Mouse (Mus musculus): ENCODE results near the gene Fkbpl. TPM values are rescaled to one million over a fixed set of nuclear protein-coding genes. Genes with fewer than 3 reads are reported as not detected.

The Fkbpl gene
- polyA plus RNA-seq, 1 experiment: 8.5 TPM

DNA sequence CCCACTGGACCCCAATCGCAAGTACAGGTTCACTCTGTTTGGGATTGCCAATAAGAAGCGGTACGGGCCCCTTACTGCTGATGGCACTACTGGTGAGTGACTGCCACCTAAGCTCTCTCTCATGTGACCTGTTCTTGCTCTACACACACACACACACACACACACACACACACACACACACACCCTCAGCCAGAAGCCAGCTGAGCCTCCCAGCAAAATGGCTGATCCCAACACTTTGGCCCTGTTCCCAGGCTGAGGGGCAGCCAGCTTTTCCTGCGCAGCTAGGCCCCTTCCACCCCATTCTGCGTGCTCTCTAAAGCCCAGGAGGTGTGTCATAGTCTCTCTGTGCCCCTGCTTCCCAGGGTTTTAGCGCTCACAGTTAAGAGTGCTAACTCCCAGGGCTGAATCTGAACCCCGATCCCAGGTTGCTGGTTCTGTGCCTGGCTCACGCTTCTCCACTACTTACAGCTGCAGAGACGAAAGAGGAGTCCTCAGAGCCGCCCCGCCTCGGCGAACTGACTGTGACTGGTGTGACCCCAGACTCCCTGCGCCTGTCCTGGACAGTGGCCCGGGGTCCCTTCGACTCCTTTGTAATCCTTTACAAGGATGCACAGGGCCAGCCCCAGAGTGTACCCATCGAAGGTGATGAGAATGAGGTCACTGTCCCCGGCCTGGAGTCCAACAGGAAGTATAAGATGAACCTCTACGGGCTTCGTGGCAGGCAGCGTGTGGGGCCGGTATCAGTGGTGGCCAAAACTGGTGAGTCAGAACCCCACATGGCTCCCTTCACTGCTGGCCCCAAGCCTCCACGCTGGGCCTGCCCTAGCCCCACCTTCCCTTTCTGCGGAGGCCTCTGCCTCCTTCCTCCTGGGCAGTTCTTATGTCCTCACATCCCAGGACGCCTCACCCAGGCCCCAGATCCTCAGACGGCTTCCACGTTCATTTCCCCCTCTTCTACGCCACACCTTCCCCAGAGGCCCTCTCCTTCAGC, 40.9 kb downstream of the Fkbpl start:
- Histone ChIP-seq H3K27ac (ENCODE audit: insufficient read depth, low read length) (no peak overlapping the region), H3K4me3 (replicated peaks; ENCODE audit: insufficient read depth, low read depth, low read length) (no peak overlapping the region), H3K27me3 (ENCODE audit: control insufficient read depth, insufficient read depth, low read length) (no peaks in the 10 kb centered on the region), H3K4me1 (ENCODE audit: control insufficient read depth, insufficient read depth, low read length) (peaks cover 5% of the 10 kb centered on the region; the same call in 1 of the 2 replicates)
- TF ChIP-seq POLR2A (IDR thresholded peaks at IDR 0.05; ENCODE audit: borderline replicate concordance, insufficient read depth, low read length) (no peak), CTCF (IDR thresholded peaks at IDR 0.05; ENCODE audit: borderline replicate concordance, insufficient read depth, low read depth, low read length) (no peak)
- peak in 1 of 2 experiments; percentile 44 for DNase-seq
- 31% methylated on average over 28 of the region's 28 CpGs for WGBS

DNA sequence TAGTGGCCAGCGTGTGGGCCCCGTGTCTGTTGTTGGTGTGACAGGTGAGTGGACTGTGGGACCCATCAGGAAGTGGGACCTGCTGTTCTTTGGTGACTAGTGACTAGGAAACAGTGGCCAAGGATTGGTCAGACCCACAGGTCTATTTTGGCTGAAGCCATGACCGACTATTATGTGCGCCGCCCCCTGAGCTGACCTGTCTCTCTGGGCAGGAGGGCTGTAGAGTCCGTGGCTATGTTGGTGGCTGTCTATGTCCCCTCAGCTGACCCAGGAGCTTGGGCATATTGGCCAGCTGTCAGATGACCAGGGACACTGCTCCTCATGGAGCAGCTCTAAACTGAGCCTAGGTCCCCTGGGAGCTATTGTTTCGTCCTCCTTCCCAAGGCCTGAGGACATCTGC, 44.3 kb downstream of the Fkbpl start:
- Histone ChIP-seq H3K27ac (ENCODE audit: insufficient read depth, low read length) (no peak overlapping the region), H3K27me3 (ENCODE audit: control insufficient read depth, insufficient read depth, low read length) (no peaks in the 10 kb centered on the region), H3K4me3 (replicated peaks; ENCODE audit: insufficient read depth, low read depth, low read length) (no peak overlapping the region), H3K4me1 (ENCODE audit: control insufficient read depth, insufficient read depth, low read length) (peaks cover 5% of the 10 kb centered on the region; the same call in 1 of the 2 replicates)
- no peak for DNase-seq
- WGBS: 90% methylated on average over 7 of the region's 7 CpGs
- TF ChIP-seq POLR2A (IDR thresholded peaks at IDR 0.05; ENCODE audit: borderline replicate concordance, insufficient read depth, low read length) (no peak), CTCF (IDR thresholded peaks at IDR 0.05; ENCODE audit: borderline replicate concordance, insufficient read depth, low read depth, low read length) (no peak)

GRCm38 (mm10) chr17:34690458-34690857, 45.9 kb downstream of the Fkbpl start:
- H3K4me3 ChIP-seq (replicated peaks; ENCODE audit: insufficient read depth, low read depth, low read length): no peak overlapping the region
- no peak overlapping the region for H3K27ac ChIP-seq (ENCODE audit: insufficient read depth, low read length)
- no peaks in the 10 kb centered on the region for H3K27me3 ChIP-seq (ENCODE audit: control insufficient read depth, insufficient read depth, low read length)
- no peak for DNase-seq
- 22% methylated on average over 4 of the region's 4 CpGs for WGBS
- TF ChIP-seq CTCF (IDR thresholded peaks at IDR 0.05; ENCODE audit: borderline replicate concordance, insufficient read depth, low read depth, low read length) (no peak), POLR2A (IDR thresholded peaks at IDR 0.05; ENCODE audit: borderline replicate concordance, insufficient read depth, low read length) (no peak)
- H3K4me1 ChIP-seq (ENCODE audit: control insufficient read depth, insufficient read depth, low read length): peaks cover 2% of the 10 kb centered on the region; the same call in 1 of the 2 replicates

GRCm38 (mm10) chr17:34692906-34693305, 48.3 kb downstream of the Fkbpl start:
- Histone ChIP-seq H3K27me3 (ENCODE audit: control insufficient read depth, insufficient read depth, low read length) (no peaks in the 10 kb centered on the region), H3K4me1 (ENCODE audit: control insufficient read depth, insufficient read depth, low read length) (no peaks in the 10 kb centered on the region), H3K27ac (ENCODE audit: insufficient read depth, low read length) (no peak overlapping the region), H3K4me3 (replicated peaks; ENCODE audit: insufficient read depth, low read depth, low read length) (no peak overlapping the region)
- no peak for DNase-seq
- 22% methylated on average over 7 of the region's 7 CpGs for WGBS
- TF ChIP-seq CTCF (IDR thresholded peaks at IDR 0.05; ENCODE audit: borderline replicate concordance, insufficient read depth, low read depth, low read length) (no peak), POLR2A (IDR thresholded peaks at IDR 0.05; ENCODE audit: borderline replicate concordance, insufficient read depth, low read length) (no peak)

Other genes with a start within 250 kb of the Fkbpl start
- 5.8 and 6.5 TPM in 2 replicates for gene BC051142, start 245.9 kb upstream of the Fkbpl start, polyA plus RNA-seq (2012; rRNA removed)
- gene Btnl4, start 167.4 kb upstream of the Fkbpl start, polyA plus RNA-seq (2012; rRNA removed): not detected in 2 replicates
- gene Btnl6, start 127.4 kb upstream of the Fkbpl start, polyA plus RNA-seq (2012; rRNA removed): not detected in 2 replicates
- gene Notch4, start 80.5 kb upstream of the Fkbpl start, polyA plus RNA-seq (2012; rRNA removed): 3.8 and 4.3 TPM in 2 replicates
- gene Gpsm3, start 55.0 kb upstream of the Fkbpl start, polyA plus RNA-seq (2012; rRNA removed): 2.6 and 3.1 TPM in 2 replicates
- gene Pbx2, start 53.5 kb upstream of the Fkbpl start, polyA plus RNA-seq (2012; rRNA removed): 69.5 and 72.3 TPM in 2 replicates
- gene Ager, start 46.9 kb upstream of the Fkbpl start, polyA plus RNA-seq (2012; rRNA removed): 1.4 and 1.8 TPM in 2 replicates
- gene Rnf5, start 41.1 kb upstream of the Fkbpl start, polyA plus RNA-seq (2012; rRNA removed): 125 and 137 TPM in 2 replicates
- 172 and 179 TPM in 2 replicates for gene Agpat1, start 40.5 kb upstream of the Fkbpl start, polyA plus RNA-seq (2012; rRNA removed)
- 6.3 and 7.4 TPM in 2 replicates for gene Egfl8, start 28.8 kb upstream of the Fkbpl start, polyA plus RNA-seq (2012; rRNA removed)
- gene Ppt2, start 16.3 kb upstream of the Fkbpl start, polyA plus RNA-seq (2012; rRNA removed): 57.3 and 66.9 TPM in 2 replicates
- 194 and 222 TPM in 2 replicates for gene Prrt1, start 15.2 kb upstream of the Fkbpl start, polyA plus RNA-seq (2012; rRNA removed)
- 61.4 and 69.4 TPM in 2 replicates for gene Atf6b, start 2.4 kb downstream of the Fkbpl start, polyA plus RNA-seq (2012; rRNA removed)
- gene Tnxb, start 25.8 kb downstream of the Fkbpl start, polyA plus RNA-seq (2012; rRNA removed): 1.6 and 1.8 TPM in 2 replicates
- gene C4b, start 99.1 kb downstream of the Fkbpl start, polyA plus RNA-seq (2012; rRNA removed): 8.5 and 10.2 TPM in 2 replicates
- gene Cyp21a1, start 159.8 kb downstream of the Fkbpl start, polyA plus RNA-seq (2012; rRNA removed): not detected in 2 replicates
- 52.9 TPM in 2 replicates for gene Stk19, start 192.2 kb downstream of the Fkbpl start, polyA plus RNA-seq (2012; rRNA removed)
- gene Dxo, start 192.3 kb downstream of the Fkbpl start, polyA plus RNA-seq (2012; rRNA removed): 59.6 and 62.5 TPM in 2 replicates
- 77.4 and 87.2 TPM in 2 replicates for gene Skiv2l, start 205.4 kb downstream of the Fkbpl start, polyA plus RNA-seq (2012; rRNA removed)
- gene Nelfe, start 205.6 kb downstream of the Fkbpl start, polyA plus RNA-seq (2012; rRNA removed): 47.2 and 47.9 TPM in 2 replicates
- 0.14 and 0.20 TPM in 2 replicates for gene Cfb, start 217.8 kb downstream of the Fkbpl start, polyA plus RNA-seq (2012; rRNA removed)
- 8.2 and 8.3 TPM in 2 replicates for gene Zbtb12, start 234.7 kb downstream of the Fkbpl start, polyA plus RNA-seq (2012; rRNA removed)
- 0.08 and 0.10 TPM in 2 replicates for gene Gm20547, start 237.3 kb downstream of the Fkbpl start, polyA plus RNA-seq (2012; rRNA removed)